Comparison of ENCODE assay signal across 23 mouse cellular contexts in the genomic region with DNA sequence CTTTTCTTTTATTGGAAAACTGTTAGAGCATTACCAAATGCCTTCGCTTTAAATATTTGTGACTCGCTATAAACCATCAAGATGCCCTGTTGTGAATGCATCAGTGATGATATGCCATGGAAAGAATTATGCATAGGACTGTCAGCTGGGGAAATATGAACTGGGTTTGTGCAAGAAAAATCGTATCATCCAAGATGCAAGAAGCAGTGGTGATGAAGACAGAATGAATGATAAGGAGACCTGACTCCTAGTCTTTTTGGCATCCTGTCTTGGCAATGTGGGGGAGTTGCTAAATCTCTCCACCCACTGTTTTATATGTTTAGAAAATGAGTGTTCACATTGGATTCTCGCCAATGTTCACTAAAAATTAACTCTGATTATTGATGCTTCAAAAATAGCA.
"Had no signal": no experiment of that assay in that cellular context is flagged by ENCODE, and none has a peak within 500 bp of the region (broad histone marks: within the 10 kb centered on the region; RNA-seq: fewer than 3 reads in every experiment).

No protein-coding gene starts in this region.

- H3K4me1 ChIP-seq: heart, embryonic 13.5 days; heart, embryonic 15.5 days; hindbrain, embryonic 12.5 days; intestine, embryonic 15.5 days; kidney, embryonic 15.5 days; limb, embryonic 13.5 days; limb, embryonic 15.5 days; liver, embryonic 12.5 days had no signal

- H3K27me3 ChIP-seq: heart, embryonic 13.5 days; heart, embryonic 15.5 days; hindbrain, embryonic 12.5 days; intestine, embryonic 15.5 days; kidney, embryonic 15.5 days; limb, embryonic 13.5 days; limb, embryonic 15.5 days; liver, embryonic 12.5 days had no signal

- DNase-seq: gastrocnemius, postnatal 14 days; gastrocnemius, postnatal 36 days; heart, adult 11 months; heart, adult 2 months; heart, postnatal 14 days; heart, postnatal 36 days; kidney, adult 18-20 months; kidney, adult 9 months; kidney, postnatal 14 days; layer of hippocampus, adult 9-11 months; layer of hippocampus, postnatal 36 days; left cerebral cortex, postnatal 4 days had no signal

- H3K36me3 ChIP-seq: heart, embryonic 13.5 days; heart, embryonic 15.5 days; hindbrain, embryonic 12.5 days; intestine, embryonic 15.5 days; kidney, embryonic 15.5 days; limb, embryonic 13.5 days; limb, embryonic 15.5 days; liver, embryonic 12.5 days had no signal

- H3K4me3 ChIP-seq: heart, adult 2 months; heart, embryonic 13.5 days; heart, embryonic 15.5 days; hindbrain, embryonic 12.5 days; intestine, embryonic 15.5 days; kidney, embryonic 15.5 days; limb, embryonic 13.5 days; limb, embryonic 15.5 days; liver, embryonic 12.5 days had no signal

- H3K9ac ChIP-seq: heart, embryonic 13.5 days; heart, embryonic 15.5 days; hindbrain, embryonic 12.5 days; hindbrain, embryonic 14.5 days; intestine, embryonic 15.5 days; kidney, embryonic 15.5 days; limb, embryonic 13.5 days; limb, embryonic 15.5 days; liver, embryonic 12.5 days; liver, embryonic 14.5 days had no signal

- H3K9me3 ChIP-seq: heart, embryonic 13.5 days; heart, embryonic 15.5 days; hindbrain, embryonic 12.5 days; intestine, embryonic 15.5 days; kidney, embryonic 15.5 days; limb, embryonic 13.5 days; limb, embryonic 15.5 days; liver, embryonic 12.5 days had no signal

- H3K27ac ChIP-seq: heart, adult 2 months; heart, embryonic 13.5 days; heart, embryonic 15.5 days; hindbrain, embryonic 12.5 days; hindbrain, embryonic 14.5 days; intestine, embryonic 15.5 days; kidney, embryonic 15.5 days; kidney, postnatal 0 days; limb, embryonic 13.5 days; limb, embryonic 15.5 days; liver, embryonic 12.5 days; liver, embryonic 14.5 days had no signal
